2 mouse cellular contexts compared by ENCODE assay signal in the genomic region with DNA sequence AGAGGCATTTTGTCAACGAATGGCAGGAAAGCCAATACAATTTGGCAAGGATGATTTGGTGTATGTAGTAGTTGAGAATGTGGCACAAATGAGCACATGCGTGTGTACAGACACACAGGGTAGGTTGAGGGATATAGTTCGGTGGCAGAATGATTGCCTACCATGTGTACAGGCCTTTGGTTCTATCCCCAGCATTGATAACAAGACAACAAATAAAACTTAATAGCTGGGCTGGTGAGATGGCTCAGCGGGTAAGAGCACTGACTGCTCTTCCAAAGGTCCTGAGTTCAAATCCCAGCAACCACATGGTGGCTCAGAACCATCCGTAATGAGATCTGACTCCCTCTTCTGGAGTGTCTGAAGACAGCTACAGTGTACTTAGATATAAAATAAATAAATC. TPM values are rescaled to one million over a fixed set of nuclear protein-coding genes. Genes with fewer than 3 reads are reported as not detected.
"Had no signal": no experiment of that assay in that cellular context is flagged by ENCODE, and none has a peak within 500 bp of the region (broad histone marks: within the 10 kb centered on the region; RNA-seq: fewer than 3 reads in every experiment).

No protein-coding gene starts in this region.

RNA-seq across cellular contexts. Expression of a gene that starts 16.1 kb away (rescaled TPM):
- total RNA-seq: hematopoietic stem cell, adult 5-6 weeks had no signal

RNA-seq across cellular contexts. Expression of a gene that starts 22.3 kb away (rescaled TPM):
- total RNA-seq: hematopoietic stem cell, adult 5-6 weeks had no signal

RNA-seq across cellular contexts. Expression of a gene that starts 40.7 kb away (rescaled TPM):
- total RNA-seq: hematopoietic stem cell, adult 5-6 weeks had no signal
- polyA plus RNA-seq: inflammation-experienced regulatory T-cells, adult 6 months had no signal
